Mouse (Mus musculus) hindbrain, embryonic 14.5 days (tissue): ENCODE measurements at regions not wholly inside any gene's neighbourhood (a gene's known extent, or its start where the extent isn't known, plus 50 kb on each side); places are given as distances from the start of the nearest gene placed in this dataset.
A peak's percentile ranks its signal among the peaks of the same experiment; 100 is the strongest.

Source experiments
- ATAC-seq: fragments of 200-750 bp; cut with Nextera tagmentation; 2 replicates; pipeline ENCODE4 v1.8.0; 2017; ENCODE audit warnings: moderate number of reproducible peaks, mild to moderate bottlenecking, moderate TSS enrichment, moderate library complexity; ENCODE audit not compliant: low FRiP score
- DNase-seq: peaks from one replicate; pipeline ENCODE4 v3.0.0-alpha.2; 2015; ENCODE audit warnings: low spot score
- H3K27ac ChIP-seq: fragments of 300-500 bp; sonication (generic); 2 replicates; pipeline ENCODE4 v1.5.1; 2014; ENCODE audit warnings: mild to moderate bottlenecking, moderate library complexity
- H3K27me3 ChIP-seq: fragments of 300-500 bp; sonication (generic); 2 replicates; pipeline ENCODE4 v1.6.1; 2014; ENCODE audit warnings: mild to moderate bottlenecking, low read length, mixed read lengths; ENCODE audit not compliant: control insufficient read depth, insufficient read depth
- H3K36me3 ChIP-seq: fragments of 300-500 bp; sonication (generic); replicated peaks from 2 replicates; pipeline ENCODE4 v1.6.1; 2014; ENCODE audit not compliant: control insufficient read depth, insufficient read depth
- H3K4me1 ChIP-seq: fragments of 300-500 bp; sonication (generic); replicated peaks from 2 replicates; pipeline ENCODE4 v1.6.1; 2014; ENCODE audit warnings: antibody characterized with exemption, low read length, mixed read lengths; ENCODE audit not compliant: control insufficient read depth, insufficient read depth
- H3K4me2 ChIP-seq: fragments of 300-500 bp; sonication (generic); replicated peaks from 2 replicates; pipeline ENCODE4 v1.6.1; 2014; ENCODE audit warnings: mild to moderate bottlenecking, moderate library complexity
- H3K4me3 ChIP-seq: fragments of 300-500 bp; sonication (generic); replicated peaks from 2 replicates; pipeline ENCODE4 v1.5.1; 2014; ENCODE audit warnings: mild to moderate bottlenecking, low read length
- H3K9ac ChIP-seq: fragments of 300-500 bp; sonication (generic); 2 replicates; pipeline ENCODE4 v1.6.1; 2014
- H3K9me3 ChIP-seq: fragments of 300-500 bp; sonication (generic); 2 replicates; pipeline ENCODE4 v1.6.1; 2016; ENCODE audit warnings: low read length; ENCODE audit not compliant: control insufficient read depth
- WGBS: fragments of 180-500 bp; shearing (Covaris S2); extraction: QIAGEN DNeasy Blood & Tissue Kit; methylation state at CpG from one replicate; pipeline ENCODE4 v1.1.7; 2014; 5-methylcytosine and 5-hydroxymethylcytosine counted together

DNA sequence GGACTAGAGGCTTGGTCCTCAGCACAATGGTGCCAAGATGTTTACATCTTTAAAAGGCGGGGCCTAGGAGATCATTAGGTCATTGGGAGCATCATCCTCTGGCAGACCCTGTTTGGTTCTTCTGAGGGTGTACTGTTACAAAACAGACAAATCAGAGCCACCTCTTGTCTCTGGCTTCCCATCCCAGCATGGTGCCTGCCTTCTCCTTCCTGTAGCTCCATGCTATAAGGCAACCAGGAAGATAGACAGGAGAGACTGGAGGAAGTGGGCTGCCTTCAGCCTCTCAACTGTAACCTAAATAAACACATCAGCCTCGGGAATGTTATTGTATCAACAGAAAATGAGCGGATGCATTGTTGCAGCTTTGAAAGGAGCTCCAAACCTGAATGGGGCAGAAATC lies 529.8 kb upstream of the Gm765 start:
- Histone ChIP-seq H3K4me3 (no peak overlapping the region), H3K4me2 (no peak overlapping the region), H3K9ac (no peak overlapping the region), H3K27ac (no peak overlapping the region), H3K4me1 (no peaks in the 10 kb centered on the region), H3K9me3 (no peaks in the 10 kb centered on the region), H3K27me3 (no peaks in the 10 kb centered on the region), H3K36me3 (no peaks in the 10 kb centered on the region)
- WGBS = 59% methylated on average over 3 of the region's 3 CpGs
- ATAC-seq = no peak
- no peak for DNase-seq

DNA sequence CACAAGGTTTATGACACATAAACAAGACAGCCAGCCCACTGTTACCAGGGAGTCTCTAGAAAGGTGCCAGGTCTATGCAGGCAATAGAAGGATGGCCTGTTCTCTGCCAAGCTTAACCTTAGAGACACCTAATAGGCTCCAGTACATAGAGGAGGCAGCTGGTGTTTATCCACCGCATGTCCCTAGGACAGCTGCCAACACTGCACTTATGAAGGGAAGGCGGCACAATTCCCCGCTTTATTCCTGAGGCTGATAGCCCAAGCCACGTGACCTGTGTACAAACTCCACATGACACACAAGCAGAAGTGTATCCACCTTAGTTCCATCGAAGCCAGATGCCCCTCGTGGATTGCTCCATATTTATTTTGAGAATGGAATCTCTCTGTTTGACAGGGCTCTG lies 527.2 kb upstream of the Gm765 start:
- H3K4me2 ChIP-seq = no peak overlapping the region
- ATAC-seq = no peak
- no peaks in the 10 kb centered on the region for H3K4me1 ChIP-seq
- no peak for DNase-seq
- no peaks in the 10 kb centered on the region for H3K36me3 ChIP-seq
- no peak overlapping the region for H3K27ac ChIP-seq
- H3K9ac ChIP-seq = no peak overlapping the region
- no peak overlapping the region for H3K4me3 ChIP-seq
- no peaks in the 10 kb centered on the region for H3K27me3 ChIP-seq
- H3K9me3 ChIP-seq = no peaks in the 10 kb centered on the region
- WGBS = 84% methylated on average over 6 of the region's 6 CpGs

DNA sequence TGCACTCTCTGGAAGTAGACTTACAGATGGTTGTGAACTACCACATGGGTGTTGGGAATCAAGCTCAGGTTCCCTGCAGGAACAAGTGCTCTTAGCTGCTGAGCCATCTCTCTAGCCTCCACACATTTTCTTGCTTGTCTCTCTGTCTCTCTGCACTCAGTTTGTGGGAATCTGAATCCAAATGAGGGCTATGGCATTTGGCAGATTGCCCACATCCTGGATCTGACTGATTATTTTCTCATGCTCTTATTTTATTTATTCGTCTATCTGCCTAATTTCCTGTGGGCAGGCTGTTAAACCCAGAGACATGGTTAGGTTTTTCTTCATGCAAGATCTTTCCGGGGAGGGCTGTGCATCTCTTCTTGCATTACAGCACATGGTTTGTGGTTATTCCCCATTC lies 521.8 kb upstream of the Gm765 start:
- DNase-seq = peak; percentile 39
- no peak overlapping the region for H3K4me2 ChIP-seq
- no peak overlapping the region for H3K4me3 ChIP-seq
- 68% methylated on average over 2 of the region's 2 CpGs for WGBS
- H3K9me3 ChIP-seq = no peaks in the 10 kb centered on the region
- H3K9ac ChIP-seq = no peak overlapping the region
- no peaks in the 10 kb centered on the region for H3K4me1 ChIP-seq
- ATAC-seq = no peak
- no peaks in the 10 kb centered on the region for H3K36me3 ChIP-seq
- H3K27me3 ChIP-seq = no peaks in the 10 kb centered on the region
- no peak overlapping the region for H3K27ac ChIP-seq

DNA sequence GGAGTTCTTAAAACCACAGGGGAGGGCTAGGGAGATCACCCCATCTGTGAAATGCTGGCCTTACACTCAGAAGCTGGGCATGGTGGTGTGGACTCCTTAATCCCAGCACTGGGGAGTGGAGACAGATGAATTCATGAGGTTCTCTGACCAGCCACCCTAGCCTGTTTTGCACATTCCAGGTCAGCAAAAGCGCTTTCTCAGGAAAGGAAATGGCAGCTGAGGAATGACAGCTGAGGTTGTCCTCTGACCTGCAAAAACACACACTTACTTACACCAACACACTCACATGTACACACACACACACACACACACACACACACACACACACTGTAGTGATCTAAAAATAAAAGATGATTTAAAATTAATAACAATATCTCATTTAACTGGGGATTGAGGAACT lies 513.4 kb upstream of the Gm765 start:
- Histone ChIP-seq H3K27me3 (no peaks in the 10 kb centered on the region), H3K27ac (no peak overlapping the region), H3K9me3 (no peaks in the 10 kb centered on the region), H3K36me3 (no peaks in the 10 kb centered on the region), H3K4me1 (no peaks in the 10 kb centered on the region), H3K4me2 (no peak overlapping the region), H3K9ac (no peak overlapping the region), H3K4me3 (no peak overlapping the region)
- WGBS = 89% methylated on average over 1 of the region's 1 CpGs
- ATAC-seq = no peak
- no peak for DNase-seq

DNA sequence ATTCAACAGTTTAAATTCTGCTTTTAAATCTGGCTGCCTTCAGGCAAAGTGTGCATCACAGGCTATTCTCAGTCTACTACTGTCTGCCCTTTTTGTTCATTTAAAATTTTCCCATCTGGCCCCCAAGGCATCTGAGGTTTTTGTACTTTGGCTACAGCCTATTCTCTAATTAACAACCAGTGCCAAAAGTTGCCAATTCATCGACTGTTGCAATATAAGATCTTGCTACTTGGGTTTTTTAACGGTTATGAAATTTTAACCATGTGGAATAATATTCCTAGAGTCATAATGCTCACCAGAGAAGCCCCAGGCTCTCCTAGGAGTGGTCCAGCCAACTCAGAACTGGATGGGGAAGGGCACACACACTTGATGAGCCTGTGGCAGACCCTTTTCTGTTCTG lies 508.4 kb upstream of the Gm765 start:
- no peak for ATAC-seq
- Histone ChIP-seq H3K4me2 (no peak overlapping the region), H3K27ac (no peak overlapping the region), H3K27me3 (no peaks in the 10 kb centered on the region), H3K4me1 (no peaks in the 10 kb centered on the region), H3K36me3 (no peaks in the 10 kb centered on the region), H3K4me3 (no peak overlapping the region), H3K9me3 (no peaks in the 10 kb centered on the region), H3K9ac (no peak overlapping the region)
- 81% methylated on average over 2 of the region's 2 CpGs for WGBS
- no peak for DNase-seq

DNA sequence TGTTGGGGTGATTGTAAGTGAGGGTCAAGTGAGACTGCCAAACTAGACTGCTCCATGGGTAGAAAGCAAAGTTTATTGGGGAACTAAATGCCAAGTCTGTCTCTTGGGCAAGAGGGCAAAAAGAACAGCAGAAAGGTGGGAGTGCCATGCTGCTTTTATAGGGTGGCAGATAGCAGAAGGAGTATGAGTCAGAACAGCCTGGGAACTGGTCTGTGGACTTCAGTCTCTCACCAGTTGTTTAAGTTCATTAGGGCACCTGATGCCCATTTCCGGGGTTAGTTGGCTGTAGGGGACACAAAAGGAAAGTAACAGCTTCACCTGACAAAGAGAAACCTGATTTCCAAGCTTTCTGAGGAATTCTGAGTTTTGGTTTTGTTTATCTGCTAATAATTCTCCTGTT lies 506.3 kb upstream of the Gm765 start:
- DNase-seq (no peak), ATAC-seq (no peak)
- Histone ChIP-seq H3K27me3 (no peaks in the 10 kb centered on the region), H3K36me3 (no peaks in the 10 kb centered on the region), H3K9me3 (no peaks in the 10 kb centered on the region), H3K9ac (no peak overlapping the region), H3K4me1 (no peaks in the 10 kb centered on the region), H3K4me2 (no peak overlapping the region), H3K4me3 (no peak overlapping the region), H3K27ac (no peak overlapping the region)
- 100% methylated on average over 1 of the region's 1 CpGs for WGBS

DNA sequence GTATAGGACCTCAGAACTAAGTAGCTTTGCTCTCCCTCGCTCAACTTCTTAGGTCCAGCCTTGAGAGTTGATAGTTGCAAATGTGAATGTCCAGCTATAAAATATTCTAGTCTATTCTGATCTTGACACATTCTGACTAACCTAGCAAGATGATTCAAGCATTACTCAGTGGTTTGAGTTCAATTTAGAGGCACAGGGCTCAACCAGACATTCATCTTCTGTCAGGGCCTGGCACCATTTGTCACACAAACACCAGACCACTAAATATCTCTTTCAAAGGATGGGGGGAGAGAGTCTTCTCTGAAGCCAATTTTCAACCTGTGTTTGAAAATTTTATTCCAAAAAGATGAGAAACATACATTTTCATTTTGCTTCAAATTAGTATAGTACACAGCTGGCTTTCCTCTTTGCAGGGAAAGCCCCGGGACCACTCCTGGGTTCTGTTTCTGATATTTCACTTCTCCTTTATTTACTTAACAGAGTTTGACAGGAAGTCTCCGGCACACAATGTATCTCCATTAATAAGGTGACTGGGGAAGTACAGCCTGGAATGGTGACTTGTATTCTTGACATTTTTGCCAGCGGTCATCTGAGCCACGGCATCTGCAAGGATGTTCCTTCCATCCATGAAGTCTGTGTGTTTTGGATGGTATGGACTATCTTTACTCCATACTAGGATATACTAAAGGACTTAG lies 503.6 kb upstream of the Gm765 start:
- ATAC-seq (no peak), DNase-seq (no peak)
- Histone ChIP-seq H3K4me2 (no peak overlapping the region), H3K4me1 (no peaks in the 10 kb centered on the region), H3K9me3 (no peaks in the 10 kb centered on the region), H3K4me3 (no peak overlapping the region), H3K27ac (no peak overlapping the region), H3K27me3 (no peaks in the 10 kb centered on the region), H3K9ac (no peak overlapping the region), H3K36me3 (no peaks in the 10 kb centered on the region)
- WGBS = 85% methylated on average over 5 of the region's 5 CpGs

DNA sequence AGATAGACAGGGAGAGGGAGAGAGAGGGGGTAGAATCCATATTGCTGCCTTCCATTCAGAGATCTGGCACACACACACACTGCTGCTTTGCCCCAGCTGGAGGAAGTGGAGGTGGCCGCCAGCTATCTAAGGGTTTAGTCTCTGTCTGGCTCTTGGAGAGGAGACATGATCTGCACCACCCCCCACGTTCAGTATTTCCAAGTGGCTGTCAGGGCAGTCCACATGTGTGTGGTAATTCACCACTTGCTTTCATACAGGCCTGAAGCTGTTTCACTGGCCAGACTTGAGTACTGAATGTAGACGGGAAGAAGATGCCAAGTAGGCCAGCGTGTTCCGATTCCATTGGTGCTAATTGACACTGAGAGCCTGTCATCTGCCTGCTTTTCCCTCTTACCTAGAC lies 501.0 kb upstream of the Gm765 start:
- H3K9ac ChIP-seq = no peak overlapping the region
- H3K27me3 ChIP-seq = no peaks in the 10 kb centered on the region
- no peaks in the 10 kb centered on the region for H3K4me1 ChIP-seq
- no peak overlapping the region for H3K4me3 ChIP-seq
- WGBS = 88% methylated on average over 5 of the region's 5 CpGs
- no peaks in the 10 kb centered on the region for H3K36me3 ChIP-seq
- H3K9me3 ChIP-seq = no peaks in the 10 kb centered on the region
- ATAC-seq = no peak
- no peak overlapping the region for H3K27ac ChIP-seq
- no peak overlapping the region for H3K4me2 ChIP-seq
- DNase-seq = no peak

DNA sequence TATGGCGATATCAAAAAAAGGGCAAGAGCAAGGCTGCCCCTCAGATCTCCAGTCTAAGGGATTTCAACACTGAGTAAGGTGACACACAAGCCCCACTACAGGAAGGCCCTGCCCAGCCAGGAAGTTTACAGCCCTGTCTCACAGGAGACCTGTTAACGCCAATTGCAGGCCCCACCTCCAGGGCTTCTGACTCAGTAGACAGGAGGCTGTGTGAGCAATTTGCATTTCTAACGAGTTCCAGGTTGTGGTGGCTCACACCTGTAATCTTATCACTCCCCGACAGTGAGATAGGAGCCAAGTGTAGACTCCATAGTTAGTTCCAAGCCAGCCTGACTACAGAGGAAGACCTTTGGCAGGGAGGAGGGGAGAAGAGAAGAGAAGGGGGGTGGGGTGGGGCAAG lies 500.4 kb upstream of the Gm765 start:
- Histone ChIP-seq H3K4me3 (no peak overlapping the region), H3K27me3 (no peaks in the 10 kb centered on the region), H3K36me3 (no peaks in the 10 kb centered on the region), H3K4me2 (no peak overlapping the region), H3K27ac (no peak overlapping the region), H3K9ac (no peak overlapping the region), H3K9me3 (no peaks in the 10 kb centered on the region), H3K4me1 (no peaks in the 10 kb centered on the region)
- ATAC-seq (no peak), DNase-seq (no peak)
- WGBS = 67% methylated on average over 4 of the region's 4 CpGs

DNA sequence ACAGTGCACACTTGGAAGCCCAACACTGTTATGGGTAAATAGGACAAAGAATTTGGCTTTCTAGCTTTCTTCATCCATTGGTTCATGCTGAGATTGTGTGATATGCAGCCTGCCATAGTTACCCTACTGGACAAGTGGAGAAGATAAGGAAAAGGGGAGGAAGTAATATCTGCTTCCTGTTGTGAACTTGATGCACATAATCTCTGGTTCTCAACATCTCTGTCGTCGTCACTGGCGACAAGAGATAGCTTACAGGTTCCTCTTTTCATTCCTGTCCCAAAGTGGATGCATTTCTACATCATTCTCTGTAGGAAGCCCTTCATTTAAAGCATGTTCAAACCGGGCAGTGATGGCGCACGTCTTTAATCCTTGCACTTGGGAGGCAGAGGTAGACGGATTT lies 491.4 kb upstream of the Gm765 start:
- Histone ChIP-seq H3K4me3 (no peak overlapping the region), H3K4me2 (no peak overlapping the region), H3K27ac (no peak overlapping the region), H3K9me3 (no peaks in the 10 kb centered on the region), H3K36me3 (no peaks in the 10 kb centered on the region), H3K9ac (no peak overlapping the region), H3K27me3 (no peaks in the 10 kb centered on the region), H3K4me1 (no peaks in the 10 kb centered on the region)
- DNase-seq = no peak
- ATAC-seq = no peak
- 92% methylated on average over 7 of the region's 7 CpGs for WGBS
